Mouse (Mus musculus) lung, embryonic 14.5 days (tissue): ENCODE results near the gene Klk1b1. TPM values are rescaled to one million over a fixed set of nuclear protein-coding genes. Genes with fewer than 3 reads are reported as not detected.
"Not testable (repeated sequence)": the region's sequence is repeated elsewhere in the genome, so short reads cannot be mapped to it uniquely, and the experiment has no call there.

Experiments used
- ATAC-seq: fragments of 200-750 bp; cut with Nextera tagmentation; 2 replicates; pipeline ENCODE4 v1.8.0; 2017; ENCODE audit warnings: mild to moderate bottlenecking, moderate TSS enrichment, moderate library complexity; ENCODE audit not compliant: insufficient read depth
- DNase-seq: peaks from one replicate; pipeline ENCODE4 v3.0.0-alpha.2; 2015
- H3K27ac ChIP-seq: fragments of 300-500 bp; sonication (generic); 2 replicates; pipeline ENCODE4 v1.5.1; 2014; ENCODE audit warnings: low read depth, mild to moderate bottlenecking, moderate library complexity
- H3K27me3 ChIP-seq: fragments of 300-500 bp; sonication (generic); 2 replicates; pipeline ENCODE4 v1.6.1; 2014; ENCODE audit warnings: low read length, control low read depth; ENCODE audit not compliant: insufficient read depth
- H3K36me3 ChIP-seq: fragments of 300-500 bp; sonication (generic); 2 replicates; pipeline ENCODE4 v1.6.1; 2014; ENCODE audit warnings: control low read depth; ENCODE audit not compliant: insufficient read depth
- H3K4me1 ChIP-seq: fragments of 300-500 bp; sonication (generic); 2 replicates; pipeline ENCODE4 v1.6.1; 2014; ENCODE audit warnings: antibody characterized with exemption, control low read depth; ENCODE audit not compliant: insufficient read depth
- H3K4me2 ChIP-seq: fragments of 300-500 bp; sonication (generic); 2 replicates; pipeline ENCODE4 v1.6.1; 2014; ENCODE audit warnings: mild to moderate bottlenecking
- H3K4me3 ChIP-seq: fragments of 300-500 bp; sonication (generic); 2 replicates; pipeline ENCODE4 v1.5.1; 2014; ENCODE audit warnings: low read depth, low read length
- H3K9ac ChIP-seq: fragments of 300-500 bp; sonication (generic); 2 replicates; pipeline ENCODE4 v1.6.1; 2014
- H3K9me3 ChIP-seq: fragments of 300-500 bp; sonication (generic); 2 replicates; pipeline ENCODE4 v1.6.1; 2016; ENCODE audit warnings: low read depth, low read length, control low read depth
- CTCF ChIP-seq: IDR thresholded peaks from 2 replicates; pipeline ENCODE4 v1.5.1; 2016; ENCODE audit warnings: antibody characterized with exemption, low read depth
- WGBS: fragments of 180-500 bp; shearing (Covaris S2); extraction: QIAGEN DNeasy Blood & Tissue Kit; methylation state at CpG from one replicate; pipeline ENCODE4 v1.1.7; 2014; 5-methylcytosine and 5-hydroxymethylcytosine counted together
- polyA plus RNA-seq: library from polyadenylated mRNA; unstranded; fragments of >200 nt; fragmentation: Nextera tagmentation; extraction: Ambion mirVana; gene quantifications from 2 replicates; pipeline ENCODE4 v1.2.1, GENCODE M21; 2014

Klk1b1 gene
- polyA plus RNA-seq, 1 experiment from 2014 or later = not detected

- DNase-seq = no peak
- no peak within 1 kb of the TSS for H3K9ac ChIP-seq
- H3K9me3 ChIP-seq = no peaks in the 10 kb centered on the region
- H3K36me3 ChIP-seq = no peaks in the 10 kb centered on the region
- H3K27me3 ChIP-seq = no peaks in the 10 kb centered on the region
- ATAC-seq = no peak
- WGBS = 67% methylated on average over 2 of the region's 2 CpGs
- H3K4me3 ChIP-seq = no peak within 1 kb of the TSS
- no peak within 1 kb of the TSS for H3K4me2 ChIP-seq
- H3K27ac ChIP-seq = no peak within 1 kb of the TSS
- no peak for TF ChIP-seq CTCF
- no peaks in the 10 kb centered on the region for H3K4me1 ChIP-seq
Observed at GRCm38 (mm10) chr7:43950364-43950763, 16.2 kb upstream of the Klk1b1 start, which contains the start of gene Klk1b8. Gene Klk1b8 (plus strand): TSS chr7:43950664.

- 61% methylated on average over 4 of the region's 4 CpGs for WGBS
Observed at GRCm38 (mm10) chr7:43952703-43953102, 13.8 kb upstream of the Klk1b1 start.

GRCm38 (mm10) chr7:43967058-43967457 lies 507 bp downstream of the Klk1b1 start:
- 75% methylated on average over 3 of the region's 3 CpGs for WGBS
- DNase-seq (no peak), ATAC-seq (no peak)
- Histone ChIP-seq H3K27me3 (no peaks in the 10 kb centered on the region), H3K9ac (no peak overlapping the region), H3K4me3 (no peak overlapping the region), H3K4me1 (no peaks in the 10 kb centered on the region), H3K4me2 (no peak overlapping the region), H3K27ac (no peak overlapping the region), H3K36me3 (no peaks in the 10 kb centered on the region), H3K9me3 (no peaks in the 10 kb centered on the region)
- no peak for TF ChIP-seq CTCF

More at GRCm38 (mm10) chr7:43952703-43953102, 13.8 kb upstream of the Klk1b1 start:
- Histone ChIP-seq H3K4me1 (no peaks in the 10 kb centered on the region), H3K4me3 (no peak overlapping the region), H3K36me3 (no peaks in the 10 kb centered on the region), H3K9ac (no peak overlapping the region), H3K9me3 (no peaks in the 10 kb centered on the region), H3K27ac (no peak overlapping the region), H3K4me2 (no peak overlapping the region), H3K27me3 (no peaks in the 10 kb centered on the region)
- no peak for ATAC-seq
- no peak for DNase-seq
- TF ChIP-seq CTCF = no peak

GRCm38 (mm10) chr7:43967612-43968011 lies 1.1 kb downstream of the Klk1b1 start:
- H3K36me3 ChIP-seq = no peaks in the 10 kb centered on the region
- no peak overlapping the region for H3K27ac ChIP-seq
- ATAC-seq (no peak), DNase-seq (no peak)
- H3K4me1 ChIP-seq = no peaks in the 10 kb centered on the region
- no peak overlapping the region for H3K9ac ChIP-seq
- H3K27me3 ChIP-seq = no peaks in the 10 kb centered on the region
- H3K4me2 ChIP-seq = no peak overlapping the region
- WGBS = 82% methylated on average over 2 of the region's 2 CpGs
- no peak overlapping the region for H3K4me3 ChIP-seq
- H3K9me3 ChIP-seq = no peaks in the 10 kb centered on the region
- TF ChIP-seq CTCF = no peak

GRCm38 (mm10) chr7:43975761-43976160 lies 9.2 kb downstream of the Klk1b1 start, which contains the start of gene Klk1b9:
Gene Klk1b9 (plus strand): TSS chr7:43976061.
- H3K9me3 ChIP-seq, H3K27ac ChIP-seq, H3K27me3 ChIP-seq, ATAC-seq, DNase-seq, H3K4me2 ChIP-seq, H3K9ac ChIP-seq, H3K36me3 ChIP-seq, H3K4me3 ChIP-seq, H3K4me1 ChIP-seq: not testable (repeated sequence)
- WGBS = 68% methylated on average over 1 of the region's 1 CpGs

- Histone ChIP-seq H3K4me2 (no peak overlapping the region), H3K27ac (no peak overlapping the region), H3K9ac (no peak overlapping the region), H3K4me1 (no peaks in the 10 kb centered on the region), H3K36me3 (no peaks in the 10 kb centered on the region), H3K4me3 (no peak overlapping the region), H3K9me3 (no peaks in the 10 kb centered on the region), H3K27me3 (no peaks in the 10 kb centered on the region)
- DNase-seq = no peak
- no peak for ATAC-seq
- TF ChIP-seq CTCF = no peak
Observed at GRCm38 (mm10) chr7:43985657-43986056, 19.1 kb downstream of the Klk1b1 start.

GRCm38 (mm10) chr7:43994821-43995220 lies 28.3 kb downstream of the Klk1b1 start:
- not testable (repeated sequence) for DNase-seq, ATAC-seq, H3K27me3 ChIP-seq, H3K4me1 ChIP-seq, H3K4me3 ChIP-seq, H3K9ac ChIP-seq, H3K4me2 ChIP-seq, H3K27ac ChIP-seq, H3K9me3 ChIP-seq, H3K36me3 ChIP-seq
- WGBS = 57% methylated on average over 1 of the region's 1 CpGs

GRCm38 (mm10) chr7:43995577-43995976 lies 29.0 kb downstream of the Klk1b1 start, which contains the start of gene Klk1b11:
Gene Klk1b11 (plus strand): TSS chr7:43995877.
- not testable (repeated sequence) for H3K9me3 ChIP-seq, H3K4me3 ChIP-seq, H3K4me2 ChIP-seq, H3K36me3 ChIP-seq, H3K27me3 ChIP-seq, DNase-seq, H3K27ac ChIP-seq, H3K4me1 ChIP-seq, ATAC-seq, H3K9ac ChIP-seq
- WGBS = 74% methylated on average over 4 of the region's 4 CpGs
